16 mouse cellular contexts compared by ENCODE assay signal in genomic region chr14:12923617-12924016, GRCm38 (mm10).
DNase-seq lines count a peak whose midpoint lies in the region.
"Had no signal": no experiment of that assay in that cellular context is flagged by ENCODE, and none has a peak within 500 bp of the region (broad histone marks: within the 10 kb centered on the region; RNA-seq: fewer than 3 reads in every experiment).

No protein-coding gene starts in this region.

- DNase-seq in frontal cortex, postnatal 36 days (ENCODE audit: low spot score in 2 of 2): peak; percentile 21 to 57
- DNase-seq in frontal cortex, postnatal 14 days (ENCODE audit: low spot score in 2 of 2): no peak
- peak; percentile 31 for DNase-seq in right cerebral cortex, adult 18-20 months
- DNase-seq in right cerebral cortex, postnatal 14 days: no peak
- DNase-seq in left cerebral cortex, postnatal 14 days (ENCODE audit: low spot score in 2 of 2): peak; percentile 3 to 20
- DNase-seq in natural killer cell, adult 2 months (ENCODE audit: low spot score in 2 of 2): no peak
- DNase-seq in MN1 (ENCODE audit: low spot score): no peak
- DNase-seq: adrenal gland, adult 2 months; B cell, adult 2 months; cerebellum, adult 9-11 months; gastrocnemius, postnatal 25 days; heart, adult 2 months; kidney, postnatal 36 days; liver, postnatal 0 days; spleen, adult 18-20 months; thymus, postnatal 25 days had no signal

- intact Hi-C loops in left cerebral cortex, postnatal 14 days (cut with DNase I): no loop called here

Comparison
In these comparisons a context has a peak if more than half of its experiments do, and no peak if none do; other contexts are left out.
1. DNase-seq: peak in frontal cortex, postnatal 36 days (2 of 2), right cerebral cortex, adult 18-20 months (single experiment) and left cerebral cortex, postnatal 14 days (2 of 2); none in frontal cortex, postnatal 14 days (0 of 2), right cerebral cortex, postnatal 14 days (single experiment), natural killer cell, adult 2 months (0 of 2) and MN1 (single experiment).